Mouse (Mus musculus): Measurements from ENCODE around the gene Celf1.

GRCm38 (mm10) chr2:91027391-91028214 lies 87.4 kb downstream of the Celf1 start:
- peak; percentile 47; the same call in 1 of the 2 replicates for TF ChIP-seq MXI1 (IDR thresholded peaks at IDR 0.05; ENCODE audit: low read depth, low read length)
- peak; percentile 19; the same call in 1 of the 2 replicates for TF ChIP-seq CHD2 (IDR thresholded peaks at IDR 0.05; ENCODE audit: low read length)
- peak; percentile 70 for TF ChIP-seq TCF12 (IDR thresholded peaks at IDR 0.05; ENCODE audit: low read depth, low read length)

All from MEL (cell line).